In genomic region chr19:21725168-21725567, GRCm38 (mm10) we compare ENCODE assay signal across 15 mouse cellular contexts. TPM values are rescaled to one million over a fixed set of nuclear protein-coding genes. Genes with fewer than 3 reads are reported as not detected.
DNase-seq lines count a peak whose midpoint lies in the region; ATAC-seq and TF ChIP-seq lines count a peak whose summit lies in the region.
"Had no signal": no experiment of that assay in that cellular context is flagged by ENCODE, and none has a peak within 500 bp of the region (broad histone marks: within the 10 kb centered on the region; RNA-seq: fewer than 3 reads in every experiment).

No protein-coding gene starts in this region.

- DNase-seq in lung, postnatal 0 days (ENCODE audit: low spot score), result peak; percentile 78
- DNase-seq in lung, postnatal 14 days, result no peak
- peak; percentile 91 for DNase-seq in NIH3T3 (ENCODE audit: low read depth)
- peak; percentile 25 for DNase-seq in limb, embryonic 14.5 days (ENCODE audit: low spot score)
- no peak for DNase-seq in gastrocnemius, adult 2 months
- DNase-seq in heart, adult 18-20 months, result no peak
- DNase-seq: cerebellum, adult 8-10 months; lung, embryonic 14.5 days had no signal

- no peak for TF ChIP-seq CTCF in lung, postnatal 0 days (IDR thresholded peaks at IDR 0.05)
- TF ChIP-seq CTCF in cortical plate, adult 2 months (IDR thresholded peaks at IDR 0.05; ENCODE audit: extremely low read depth, insufficient read depth, low read length), result no peak
- TF ChIP-seq CTCF in gastrocnemius, adult 2 months (IDR thresholded peaks at IDR 0.05), result no peak

- H3K9ac ChIP-seq in lung, postnatal 0 days (replicated peaks; ENCODE audit: low read depth), result no peak overlapping the region
- H3K9ac ChIP-seq in limb, embryonic 14.5 days (ENCODE audit: low read depth, low read length, severe bottlenecking), result no peak overlapping the region
- H3K9ac ChIP-seq: heart, embryonic 12.5 days; lung, embryonic 14.5 days had no signal

- 0 out of 2 replicates have a peak, but pooled peaks have one; percentile 10 for TF ChIP-seq EP300 in lung, postnatal 0 days (IDR thresholded peaks at IDR 0.05)

- TF ChIP-seq POLR2A in cortical plate, adult 2 months (IDR thresholded peaks at IDR 0.05; ENCODE audit: extremely low read depth, insufficient read depth, low read length), result no peak
- no peak for TF ChIP-seq POLR2A in limb, embryonic 14.5 days (IDR thresholded peaks at IDR 0.05; ENCODE audit: borderline replicate concordance, extremely low read depth, insufficient read depth, insufficient read length)

- no peak overlapping the region for H3K27ac ChIP-seq in lung, postnatal 0 days (ENCODE audit: low read length)
- H3K27ac ChIP-seq in cortical plate, adult 2 months (ENCODE audit: insufficient read depth, low read length), result peak overlapping the region; percentile 35; the same call in 1 of the 2 replicates
- H3K27ac ChIP-seq in limb, embryonic 14.5 days (replicated peaks; ENCODE audit: low read depth, low read length), result no peak overlapping the region
- no peak overlapping the region for H3K27ac ChIP-seq in gastrocnemius, adult 2 months

- 63% methylated on average over 1 of the region's 1 CpGs for WGBS in lung, postnatal 0 days
- WGBS in limb, embryonic 14.5 days, result 90% methylated on average over 1 of the region's 1 CpGs

- ATAC-seq in lung, postnatal 0 days, result peak; percentile 71
- ATAC-seq in limb, embryonic 14.5 days (ENCODE audit: low FRiP score, low read depth), result no peak
- ATAC-seq: forebrain, embryonic 16.5 days; inflammation-experienced regulatory T-cells, adult 6 months; Patski had no signal

- H3K4me1 ChIP-seq in lung, postnatal 0 days (ENCODE audit: insufficient read depth, low read depth, low read length), result no peaks in the 10 kb centered on the region
- no peaks in the 10 kb centered on the region for H3K4me1 ChIP-seq in cortical plate, adult 2 months (ENCODE audit: control insufficient read depth, insufficient read depth, low read length)
- no peaks in the 10 kb centered on the region for H3K4me1 ChIP-seq in limb, embryonic 14.5 days (ENCODE audit: control insufficient read depth, insufficient read depth, low read length)
- H3K4me1 ChIP-seq: heart, embryonic 12.5 days had no signal

- intact Hi-C loops in gastrocnemius, adult 2 months (cut with DNase I), result no loop called here

- no peaks in the 10 kb centered on the region for H3K36me3 ChIP-seq in lung, postnatal 0 days (ENCODE audit: insufficient read depth, low read length)
- H3K36me3 ChIP-seq in limb, embryonic 14.5 days (ENCODE audit: control insufficient read depth, insufficient read depth, low read length), result no peaks in the 10 kb centered on the region
- H3K36me3 ChIP-seq: heart, embryonic 12.5 days had no signal

- no peaks in the 10 kb centered on the region for H3K9me3 ChIP-seq in lung, postnatal 0 days (ENCODE audit: low read length)
- no peaks in the 10 kb centered on the region for H3K9me3 ChIP-seq in limb, embryonic 14.5 days (ENCODE audit: control insufficient read depth, low read length)
- H3K9me3 ChIP-seq: heart, embryonic 12.5 days had no signal

- H3K4me3 ChIP-seq in lung, postnatal 0 days (ENCODE audit: low read depth, low read length), result no peak overlapping the region
- no peak overlapping the region for H3K4me3 ChIP-seq in cortical plate, adult 2 months (ENCODE audit: insufficient read depth, low read length)
- no peak overlapping the region for H3K4me3 ChIP-seq in limb, embryonic 14.5 days (replicated peaks; ENCODE audit: low read length)
- H3K4me3 ChIP-seq in gastrocnemius, adult 2 months, result no peak overlapping the region
- H3K4me3 ChIP-seq: erythroblast, embryonic 14.5 days; heart, embryonic 12.5 days had no signal

- H3K27me3 ChIP-seq in lung, postnatal 0 days (replicated peaks; ENCODE audit: insufficient read depth, low read length), result no peaks in the 10 kb centered on the region
- H3K27me3 ChIP-seq in limb, embryonic 14.5 days (ENCODE audit: control insufficient read depth, insufficient read depth, low read length), result no peaks in the 10 kb centered on the region
- H3K27me3 ChIP-seq: CH12.LX; heart, embryonic 12.5 days; Patski had no signal

- no peak overlapping the region for H3K4me2 ChIP-seq in lung, postnatal 0 days (replicated peaks; ENCODE audit: low read depth, low read length)
- no peak overlapping the region for H3K4me2 ChIP-seq in limb, embryonic 14.5 days (replicated peaks; ENCODE audit: low read depth, low read length, severe bottlenecking)
- H3K4me2 ChIP-seq: heart, embryonic 12.5 days; lung, embryonic 14.5 days had no signal

RNA-seq across cellular contexts. Expression of gene Cemip2, which starts 53.0 kb away (rescaled TPM):
- polyA plus RNA-seq in lung, postnatal 0 days (2015; fragmentation: Nextera tagmentation; extraction: Ambion mirVana), result 46.7 and 47.2 TPM in 2 replicates
- 5.3 and 5.6 TPM in 2 replicates for polyA plus RNA-seq in cortical plate, adult 2 months (2012; rRNA removed)
- 16.1 and 17.1 TPM in 2 replicates for polyA plus RNA-seq in limb, embryonic 14.5 days (2012; rRNA removed)
- polyA plus RNA-seq in limb, embryonic 14.5 days (2014; fragmentation: Nextera tagmentation; extraction: Ambion mirVana), result 31.1 and 33.3 TPM in 2 replicates
- 1 to 10 TPM; 6.9 to 8.8 TPM for total RNA-seq in gastrocnemius, adult 2 months (2021)
- 10 to 100 TPM; 11.0 to 11.3 TPM for total RNA-seq in heart, adult 18-20 months (2021)

Comparison
In these comparisons a context has a peak if more than half of its experiments do, and no peak if none do; other contexts are left out.
1. DNase-seq: peak in lung, postnatal 0 days (single experiment), NIH3T3 (single experiment) and limb, embryonic 14.5 days (single experiment); none in lung, postnatal 14 days (single experiment), gastrocnemius, adult 2 months (single experiment) and heart, adult 18-20 months (0 of 2).